Mouse (Mus musculus) skeletal muscle tissue, postnatal 0 days (tissue): ENCODE results near the gene Slc23a2. TPM values are rescaled to one million over a fixed set of nuclear protein-coding genes. Genes with fewer than 3 reads are reported as not detected.

ENCODE experiments used
- polyA plus RNA-seq: library from polyadenylated mRNA; unstranded; fragments of >200 nt; fragmentation: Nextera tagmentation; extraction: Ambion mirVana; gene quantifications from 2 replicates; pipeline ENCODE4 v1.2.1, GENCODE M21; 2015

Slc23a2 gene
- polyA plus RNA-seq: 5.5 TPM in 2 replicates

GRCm38 (mm10) chr2:132144971-132145691 is at the start of gene Slc23a2:
Gene Slc23a2 (minus strand): TSS chr2:132145108.

DNA sequence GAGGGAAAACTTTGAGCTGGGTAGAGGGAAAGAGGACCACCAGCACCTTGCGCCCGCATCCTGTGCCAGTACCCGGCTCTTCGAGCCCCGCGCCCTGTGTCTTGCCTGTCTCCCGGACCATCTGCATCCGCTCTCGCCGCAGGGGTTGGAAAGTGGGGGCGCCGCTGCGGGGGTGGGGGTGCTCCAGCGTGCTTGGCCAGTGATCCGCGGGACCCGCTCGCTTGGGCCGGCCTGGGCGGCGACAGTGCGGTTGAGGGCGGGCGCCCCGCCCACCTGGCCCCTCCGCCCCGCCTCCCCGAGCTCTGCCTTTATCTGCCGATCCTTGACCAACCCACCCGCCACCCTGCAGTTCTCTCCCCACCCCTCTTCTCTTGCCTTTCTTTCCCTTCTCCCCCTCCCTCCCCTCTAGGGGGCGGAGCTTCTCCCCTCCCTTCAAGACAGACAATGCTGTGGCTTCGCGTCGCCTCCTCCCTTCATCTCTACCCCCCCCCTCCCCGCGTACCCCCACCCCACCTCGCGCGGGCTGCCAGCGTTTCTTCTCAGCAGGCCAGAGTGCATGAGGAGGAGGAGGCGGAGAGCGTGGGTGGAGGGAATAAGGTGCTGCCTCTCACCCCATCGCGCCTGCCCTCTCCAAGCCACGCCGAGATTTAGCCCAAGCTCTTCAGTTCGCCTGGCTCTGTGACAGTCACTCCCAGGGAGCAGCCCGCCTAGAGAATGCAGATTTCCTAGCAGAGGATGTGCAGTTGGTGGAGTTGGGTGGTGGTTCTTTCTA is 115.1 kb downstream of the Slc23a2 start, which contains the start of gene Rassf2:
Gene Rassf2, minus strand, starts transcription at position 613 of the 772 bp plus-strand sequence.

Other genes with a start within 250 kb of the Slc23a2 start
- gene Prnp, start 235.2 kb downstream of the Slc23a2 start, polyA plus RNA-seq: 70.9 and 92.3 TPM in 2 replicates
- not detected in 2 replicates for gene Prn, start 235.2 kb downstream of the Slc23a2 start, polyA plus RNA-seq
- gene Prnd, start 194.2 kb downstream of the Slc23a2 start, polyA plus RNA-seq: 41.6 and 60.8 TPM in 2 replicates
- gene Rassf2, start 114.8 kb downstream of the Slc23a2 start, polyA plus RNA-seq: 7.2 and 7.8 TPM in 2 replicates
- gene Tmem230, start 102.7 kb upstream of the Slc23a2 start, polyA plus RNA-seq: 36.9 and 38.5 TPM in 2 replicates
- 53.7 and 67.3 TPM in 2 replicates for gene Pcna, start 108.2 kb upstream of the Slc23a2 start, polyA plus RNA-seq
- gene Cds2, start 118.0 kb upstream of the Slc23a2 start, polyA plus RNA-seq: 10.4 and 15.2 TPM in 2 replicates
- gene Prokr2, start 240.3 kb upstream of the Slc23a2 start, polyA plus RNA-seq: 0.06 and 0.07 TPM in 2 replicates